In the genomic region with DNA sequence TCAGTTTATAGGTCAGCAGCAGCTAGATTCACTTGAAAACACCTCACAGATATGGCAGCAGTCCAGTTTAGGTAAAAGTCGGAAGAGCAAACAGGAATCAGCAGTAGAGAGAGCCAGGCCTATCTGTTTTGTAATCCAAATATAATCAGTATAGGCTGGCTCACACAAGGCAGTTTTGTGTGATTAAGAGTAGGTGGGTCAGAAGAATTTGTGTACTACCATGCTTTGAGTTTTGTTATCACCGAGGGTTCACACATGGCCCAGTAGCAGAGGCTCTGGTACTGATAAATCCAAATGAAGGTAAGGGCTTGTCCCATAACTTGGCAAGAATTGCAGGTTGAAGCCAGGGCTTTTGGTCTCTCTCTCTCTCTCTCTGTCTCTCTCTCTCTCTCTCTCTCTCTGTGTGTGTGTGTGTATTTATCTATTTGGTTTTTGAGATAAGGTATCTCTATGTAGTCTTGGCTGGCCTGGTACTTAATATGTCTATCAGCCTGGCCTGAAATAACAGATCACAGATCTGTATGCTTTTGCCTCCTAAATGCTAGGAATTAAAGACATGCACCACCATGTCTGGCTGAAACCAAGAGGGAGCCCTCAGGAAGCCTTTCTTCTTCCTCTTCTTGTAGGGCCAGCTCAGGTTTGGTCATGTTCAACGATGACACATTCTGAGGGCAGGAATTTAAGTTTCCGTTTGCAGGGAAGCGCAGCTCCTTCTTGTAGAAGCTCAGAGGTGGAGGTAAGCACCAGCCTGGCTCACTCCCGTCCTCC, we compare ENCODE assay signal across 16 mouse cellular contexts. TPM values are rescaled to one million over a fixed set of nuclear protein-coding genes. Genes with fewer than 3 reads are reported as not detected.
A peak's percentile ranks its signal among the peaks of the same experiment; 100 is the strongest.
DNase-seq lines count a peak whose midpoint lies in the region; ATAC-seq and TF ChIP-seq lines count a peak whose summit lies in the region.
"Had no signal": no experiment of that assay in that cellular context is flagged by ENCODE, and none has a peak within 500 bp of the region (broad histone marks: within the 10 kb centered on the region; RNA-seq: fewer than 3 reads in every experiment).

No protein-coding gene starts in this region.

- peak overlapping the region; percentile 33; the same call in 1 of the 2 replicates for H3K27ac ChIP-seq in heart, embryonic 15.5 days
- peak overlapping the region; percentile 75 for H3K27ac ChIP-seq in liver, postnatal 0 days (ENCODE audit: low read depth)
- H3K27ac ChIP-seq: layer of hippocampus, adult 2 months; left cerebral cortex, adult 2 months; limb, embryonic 13.5 days; neural tube, embryonic 15.5 days had no signal

- TF ChIP-seq EP300 in liver, postnatal 0 days (IDR thresholded peaks at IDR 0.05; ENCODE audit: low read depth), result peak; percentile 89

- no peak overlapping the region for H3K4me3 ChIP-seq in heart, embryonic 15.5 days
- H3K4me3 ChIP-seq in liver, postnatal 0 days (ENCODE audit: low read depth, low read length), result peak overlapping the region; percentile 2; the same call in 1 of the 2 replicates
- H3K4me3 ChIP-seq: layer of hippocampus, adult 2 months; left cerebral cortex, adult 2 months; limb, embryonic 13.5 days; neural tube, embryonic 15.5 days had no signal

- H3K36me3 ChIP-seq in heart, embryonic 15.5 days, result no peaks in the 10 kb centered on the region
- H3K36me3 ChIP-seq in liver, postnatal 0 days (replicated peaks; ENCODE audit: insufficient read depth, low read length), result no peaks in the 10 kb centered on the region
- H3K36me3 ChIP-seq: limb, embryonic 13.5 days; neural tube, embryonic 15.5 days had no signal

- peaks cover 20% of the 10 kb centered on the region for H3K4me1 ChIP-seq in heart, embryonic 15.5 days (replicated peaks)
- H3K4me1 ChIP-seq in liver, postnatal 0 days (ENCODE audit: insufficient read depth), result peaks cover 46% of the 10 kb centered on the region
- H3K4me1 ChIP-seq: limb, embryonic 13.5 days; neural tube, embryonic 15.5 days had no signal

- 32% methylated on average over 6 of the region's 6 CpGs for WGBS in heart, embryonic 15.5 days
- WGBS in liver, postnatal 0 days (ENCODE audit: insufficient replicate concordance), result 26% methylated on average over 6 of the region's 6 CpGs

- H3K9ac ChIP-seq in heart, embryonic 15.5 days, result no peak overlapping the region
- H3K9ac ChIP-seq in liver, postnatal 0 days (replicated peaks), result 0 out of 2 replicates have a peak overlapping the region, but pooled peaks have one; percentile 2
- H3K9ac ChIP-seq: limb, embryonic 13.5 days; neural tube, embryonic 15.5 days had no signal

- ATAC-seq in heart, embryonic 15.5 days (replicated peaks; ENCODE audit: insufficient number of reproducible peaks, insufficient read depth, low FRiP score, low read depth), result 0 out of 2 replicates have a peak, but pooled peaks have one; percentile 17
- peak; percentile 69 for ATAC-seq in liver, postnatal 0 days
- ATAC-seq: forebrain, embryonic 16.5 days had no signal

- no peaks in the 10 kb centered on the region for H3K27me3 ChIP-seq in heart, embryonic 15.5 days
- H3K27me3 ChIP-seq in liver, postnatal 0 days (ENCODE audit: insufficient read depth, low read length), result no peaks in the 10 kb centered on the region
- H3K27me3 ChIP-seq: limb, embryonic 13.5 days; neural tube, embryonic 15.5 days had no signal

- TF ChIP-seq CTCF in liver, postnatal 0 days (IDR thresholded peaks at IDR 0.05; ENCODE audit: low read depth), result no peak

- H3K9me3 ChIP-seq in heart, embryonic 15.5 days (replicated peaks), result no peaks in the 10 kb centered on the region
- no peaks in the 10 kb centered on the region for H3K9me3 ChIP-seq in liver, postnatal 0 days (ENCODE audit: low read length)
- H3K9me3 ChIP-seq: limb, embryonic 13.5 days; neural tube, embryonic 15.5 days had no signal

- no peak overlapping the region for H3K4me2 ChIP-seq in heart, embryonic 15.5 days
- peak overlapping the region; percentile 60 for H3K4me2 ChIP-seq in liver, postnatal 0 days (ENCODE audit: low read depth, low read length)
- H3K4me2 ChIP-seq: limb, embryonic 13.5 days; neural tube, embryonic 15.5 days had no signal

- DNase-seq in heart, postnatal 4 days, result no peak
- DNase-seq in urinary bladder, postnatal 14 days (ENCODE audit: low spot score), result peak; percentile 38
- no peak for DNase-seq in urinary bladder, adult 2 months (ENCODE audit: low spot score)
- DNase-seq in liver, postnatal 0 days, result no peak
- DNase-seq in cerebellum, adult 11 months, result no peak
- DNase-seq in MN1 (ENCODE audit: low spot score), result no peak
- DNase-seq in thymus, postnatal 36 days, result no peak
- DNase-seq: adrenal gland, postnatal 10 days; cerebellum, adult 9-10 months; retina, postnatal 1 day had no signal

RNA-seq across cellular contexts. Expression of a gene that starts 5.2 kb away (rescaled TPM):
- 666 and 693 TPM in 2 replicates for polyA plus RNA-seq in heart, embryonic 15.5 days (2015; fragmentation: Nextera tagmentation; extraction: Ambion mirVana)
- 100 to 1,000 TPM; 150 to 162 TPM for total RNA-seq in heart, postnatal 4 days (2021)
- 266 and 271 TPM in 2 replicates for polyA plus RNA-seq in urinary bladder, adult 2 months (2012; rRNA removed)
- polyA plus RNA-seq in liver, postnatal 0 days (2015; fragmentation: Nextera tagmentation; extraction: Ambion mirVana), result 153 and 183 TPM in 2 replicates

RNA-seq across cellular contexts. Expression of a gene that starts 10.5 kb away (rescaled TPM):
- 7.4 and 10.1 TPM in 2 replicates for polyA plus RNA-seq in heart, embryonic 15.5 days (2015; fragmentation: Nextera tagmentation; extraction: Ambion mirVana)
- 10 to 100 TPM; 19.9 to 23.4 TPM for total RNA-seq in heart, postnatal 4 days (2021)
- 6.1 and 6.4 TPM in 2 replicates for polyA plus RNA-seq in urinary bladder, adult 2 months (2012; rRNA removed)
- 4.1 and 4.3 TPM in 2 replicates for polyA plus RNA-seq in liver, postnatal 0 days (2015; fragmentation: Nextera tagmentation; extraction: Ambion mirVana)

RNA-seq across cellular contexts. Expression of a gene that starts 26.7 kb away (rescaled TPM):
- 39.3 and 46.9 TPM in 2 replicates for polyA plus RNA-seq in heart, embryonic 15.5 days (2015; fragmentation: Nextera tagmentation; extraction: Ambion mirVana)
- 10 to 100 TPM; 18.0 to 18.2 TPM for total RNA-seq in heart, postnatal 4 days (2021)
- polyA plus RNA-seq in urinary bladder, adult 2 months (2012; rRNA removed), result 29.5 and 31.0 TPM in 2 replicates
- 31.3 and 34.5 TPM in 2 replicates for polyA plus RNA-seq in liver, postnatal 0 days (2015; fragmentation: Nextera tagmentation; extraction: Ambion mirVana)

RNA-seq across cellular contexts. Expression of a gene that starts 26.8 kb away (rescaled TPM):
- 46.5 and 62.7 TPM in 2 replicates for polyA plus RNA-seq in heart, embryonic 15.5 days (2015; fragmentation: Nextera tagmentation; extraction: Ambion mirVana)
- total RNA-seq in heart, postnatal 4 days (2021), result 10 to 100 TPM; 30.7 to 31.7 TPM
- polyA plus RNA-seq in urinary bladder, adult 2 months (2012; rRNA removed), result 41.1 and 66.3 TPM in 2 replicates
- polyA plus RNA-seq in liver, postnatal 0 days (2015; fragmentation: Nextera tagmentation; extraction: Ambion mirVana), result 22.6 and 24.9 TPM in 2 replicates

RNA-seq across cellular contexts. Expression of a gene that starts 58.6 kb away (rescaled TPM):
- 2.2 and 3.5 TPM in 2 replicates for polyA plus RNA-seq in heart, embryonic 15.5 days (2015; fragmentation: Nextera tagmentation; extraction: Ambion mirVana)
- 1 to 10 TPM; 3.6 to 3.9 TPM for total RNA-seq in heart, postnatal 4 days (2021)
- 1.8 and 2.3 TPM in 2 replicates for polyA plus RNA-seq in urinary bladder, adult 2 months (2012; rRNA removed)
- polyA plus RNA-seq in liver, postnatal 0 days (2015; fragmentation: Nextera tagmentation; extraction: Ambion mirVana), result 3.3 and 3.7 TPM in 2 replicates
